Mouse (Mus musculus) neutrophil, adult 59 days (primary cell): ENCODE measurements around the gene Cilp2. TPM values are rescaled to one million over a fixed set of nuclear protein-coding genes. Genes with fewer than 3 reads are reported as not detected.

Experiments used
- total RNA-seq, 2 experiments: library from RNA; stranded (reverse); gene quantifications; 1 replicate in 1 of 2; 2 replicates in 1 of 2; pipeline ENCODE4 v1.2.4; 2023

Gene Cilp2
- total RNA-seq, result not detected

GRCm38 (mm10) chr8:69887289-69888243 lies at the start of gene Cilp2:
TSS of gene Cilp2 (minus strand) at chr8:69887687.

GRCm38 (mm10) chr8:69902163-69903062 lies 14.9 kb upstream of the Cilp2 start, which contains the start of the genes Tssk6, Ndufa13 and Yjefn3:
TSS of gene Tssk6 (plus strand) at chr8:69902184.
TSS of gene Ndufa13 (minus strand) at chr8:69902558.
TSS of gene Yjefn3 (minus strand) at chr8:69902712.

GRCm38 (mm10) chr8:69832298-69832853 lies 55.1 kb downstream of the Cilp2 start, which contains the start of gene Pbx4:
TSS of gene Pbx4 (plus strand) at chr8:69832491.

Other genes with a start within 250 kb of the Cilp2 start
- under 1 TPM; 0.09 to 0.15 TPM for gene Zfp964, start 233.2 kb downstream of the Cilp2 start, total RNA-seq
- gene Zfp869, start 177.0 kb downstream of the Cilp2 start, total RNA-seq, result 10 to 100 TPM; 21.2 to 23.3 TPM
- 1 to 10 TPM; 2.5 to 2.8 TPM for gene Zfp963, start 137.7 kb downstream of the Cilp2 start, total RNA-seq
- gene Gm20422, start 112.8 kb downstream of the Cilp2 start, total RNA-seq, result not detected
- 10 to 100 TPM; 25.0 to 29.1 TPM for gene Atp13a1, start 96.5 kb downstream of the Cilp2 start, total RNA-seq
- 10 to 100 TPM; 13.4 to 14.8 TPM for gene Zfp866, start 96.5 kb downstream of the Cilp2 start, total RNA-seq
- 100 to 1,000 TPM; 409 to 453 TPM for gene Gmip, start 79.0 kb downstream of the Cilp2 start, total RNA-seq
- gene Lpar2, start 65.3 kb downstream of the Cilp2 start, total RNA-seq, result 1 to 10 TPM; 3.1 to 3.6 TPM
- 1 to 10 TPM; 1.1 to 2.9 TPM for gene Pbx4, start 55.2 kb downstream of the Cilp2 start, total RNA-seq
- 1 to 10 TPM in 1 of 2 experiments, under 1 TPM in 1; 0.53 to 1.1 TPM for gene Tssk6, start 14.5 kb upstream of the Cilp2 start, total RNA-seq
- 10 to 100 TPM; 57.7 to 58.4 TPM for gene Ndufa13, start 14.9 kb upstream of the Cilp2 start, total RNA-seq
- gene Yjefn3, start 15.0 kb upstream of the Cilp2 start, total RNA-seq, result not detected
- 10 to 100 TPM; 65.9 to 67.4 TPM for gene Gatad2a, start 108.7 kb upstream of the Cilp2 start, total RNA-seq
- gene Mau2, start 155.0 kb upstream of the Cilp2 start, total RNA-seq, result 10 to 100 TPM; 69.7 to 79.3 TPM
- gene Sugp1, start 155.1 kb upstream of the Cilp2 start, total RNA-seq, result 10 to 100 TPM; 26.8 to 28.6 TPM
- gene Tm6sf2, start 185.2 kb upstream of the Cilp2 start, total RNA-seq, result not detected
- not detected for gene Hapln4, start 195.8 kb upstream of the Cilp2 start, total RNA-seq
- not detected for gene Ncan, start 233.2 kb upstream of the Cilp2 start, total RNA-seq
- 10 to 100 TPM in 1 of 2 experiments, 1 to 10 TPM in 1; 9.9 to 12.9 TPM for gene Nr2c2ap, start 243.6 kb upstream of the Cilp2 start, total RNA-seq